Mouse (Mus musculus) neural tube, embryonic 13.5 days (tissue): ENCODE data around the gene Wdr31. TPM values are rescaled to one million over a fixed set of nuclear protein-coding genes. Genes with fewer than 3 reads are reported as not detected.
A peak's percentile ranks its signal among the peaks of the same experiment; 100 is the strongest.

Source experiments
- ATAC-seq: fragments of 200-750 bp; cut with Nextera tagmentation; 2 replicates; pipeline ENCODE4 v1.8.0; 2017; ENCODE audit warnings: low read depth, mild to moderate bottlenecking, moderate TSS enrichment, moderate library complexity
- H3K27ac ChIP-seq: fragments of 300-500 bp; sonication (generic); replicated peaks from 2 replicates; pipeline ENCODE4 v1.5.1; 2015; ENCODE audit warnings: moderate library complexity, mild to moderate bottlenecking, inconsistent platforms
- H3K27me3 ChIP-seq: fragments of 300-500 bp; sonication (generic); 2 replicates; pipeline ENCODE4 v1.6.1; 2015; ENCODE audit warnings: mild to moderate bottlenecking, inconsistent platforms
- H3K36me3 ChIP-seq: fragments of 300-500 bp; sonication (generic); 2 replicates; pipeline ENCODE4 v1.6.1; 2015; ENCODE audit warnings: mild to moderate bottlenecking, inconsistent platforms
- H3K4me1 ChIP-seq: fragments of 300-500 bp; sonication (generic); replicated peaks from 2 replicates; pipeline ENCODE4 v1.6.1; 2015; ENCODE audit warnings: inconsistent platforms
- H3K4me2 ChIP-seq: fragments of 300-500 bp; sonication (generic); 2 replicates; pipeline ENCODE4 v1.6.1; 2015; ENCODE audit warnings: inconsistent platforms, mild to moderate bottlenecking, moderate library complexity
- H3K4me3 ChIP-seq: fragments of 300-500 bp; sonication (generic); 2 replicates; pipeline ENCODE4 v1.5.1; 2015; ENCODE audit warnings: mild to moderate bottlenecking, inconsistent platforms
- H3K9ac ChIP-seq: fragments of 300-500 bp; sonication (generic); 2 replicates; pipeline ENCODE4 v1.6.1; 2015; ENCODE audit warnings: moderate library complexity, mild to moderate bottlenecking, inconsistent platforms
- H3K9me3 ChIP-seq: fragments of 300-500 bp; sonication (generic); 2 replicates; pipeline ENCODE4 v1.6.1; 2016; ENCODE audit warnings: inconsistent platforms
- WGBS: fragments of 180-500 bp; shearing (Covaris S2); methylation state at CpG from one replicate; pipeline ENCODE4 v1.1.7; 2015; 5-methylcytosine and 5-hydroxymethylcytosine counted together
- polyA plus RNA-seq: library from polyadenylated mRNA; unstranded; fragments of >200 nt; fragmentation: Nextera tagmentation; extraction: Ambion mirVana; gene quantifications from 2 replicates; pipeline ENCODE4 v1.2.1, GENCODE M21; 2015

Wdr31 gene
- polyA plus RNA-seq, 1 experiment from 2014 or later, result 6.8 TPM

GRCm38 (mm10) chr4:62475131-62475530, 4.4 kb upstream of the Wdr31 start:
- ATAC-seq, result no peak
- Histone ChIP-seq H3K4me1 (peaks cover 17% of the 10 kb centered on the region), H3K36me3 (no peaks in the 10 kb centered on the region), H3K27ac (no peak overlapping the region), H3K9me3 (no peaks in the 10 kb centered on the region), H3K4me2 (no peak overlapping the region), H3K4me3 (no peak overlapping the region), H3K27me3 (peaks cover 44% of the 10 kb centered on the region), H3K9ac (no peak overlapping the region)
- 79% methylated on average over 2 of the region's 2 CpGs for WGBS

DNA sequence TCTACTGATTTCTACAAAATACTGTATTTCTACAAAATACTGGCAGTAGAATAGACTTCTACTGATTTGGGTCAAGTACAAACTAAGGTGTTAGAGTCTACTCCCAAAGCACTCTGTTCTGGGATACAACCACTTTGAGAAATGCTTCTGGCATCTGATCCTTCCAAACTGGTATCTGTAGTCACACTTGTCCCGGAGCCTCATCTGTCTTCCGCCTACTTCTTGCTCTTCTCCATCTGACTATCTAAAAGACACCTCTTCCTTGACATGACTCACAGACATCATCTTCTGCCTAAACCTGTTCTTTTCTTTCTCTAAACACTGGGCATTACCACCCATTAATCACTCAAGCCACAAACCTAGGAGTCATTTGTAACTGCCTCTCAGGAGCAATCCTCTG, 1.4 kb upstream of the Wdr31 start:
- Histone ChIP-seq H3K27me3 (peaks cover 16% of the 10 kb centered on the region; the same call in 1 of the 2 replicates), H3K4me2 (no peak overlapping the region), H3K9ac (no peak overlapping the region), H3K4me1 (peaks cover 6% of the 10 kb centered on the region), H3K4me3 (no peak overlapping the region), H3K36me3 (no peaks in the 10 kb centered on the region), H3K27ac (no peak overlapping the region), H3K9me3 (no peaks in the 10 kb centered on the region)
- 92% methylated on average over 2 of the region's 2 CpGs for WGBS
- ATAC-seq, result no peak

DNA sequence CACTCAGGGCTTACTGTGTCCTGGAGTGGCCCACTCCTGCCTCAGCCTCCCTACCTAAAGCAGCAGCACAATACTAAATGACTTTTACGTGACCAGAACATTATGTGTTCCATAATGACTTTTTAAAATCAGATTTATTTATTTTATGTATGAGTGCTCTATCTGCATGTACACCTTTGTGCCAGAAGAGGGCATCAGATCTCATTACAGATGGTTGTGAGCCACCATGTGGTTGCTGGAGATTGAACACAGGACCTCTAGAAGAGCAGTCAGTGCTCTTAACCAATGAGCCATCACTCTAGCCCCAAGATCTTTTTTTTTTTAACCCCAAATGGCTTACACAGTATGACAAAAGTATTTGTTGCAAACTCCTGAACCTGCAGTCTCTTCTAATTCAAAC, 2.5 kb downstream of the Wdr31 start:
- Histone ChIP-seq H3K4me3 (no peak overlapping the region), H3K4me2 (no peak overlapping the region), H3K27me3 (no peaks in the 10 kb centered on the region), H3K4me1 (peaks cover 6% of the 10 kb centered on the region), H3K36me3 (no peaks in the 10 kb centered on the region), H3K9me3 (no peaks in the 10 kb centered on the region), H3K9ac (no peak overlapping the region), H3K27ac (no peak overlapping the region)
- no peak for ATAC-seq
- 94% methylated on average over 1 of the region's 1 CpGs for WGBS

DNA sequence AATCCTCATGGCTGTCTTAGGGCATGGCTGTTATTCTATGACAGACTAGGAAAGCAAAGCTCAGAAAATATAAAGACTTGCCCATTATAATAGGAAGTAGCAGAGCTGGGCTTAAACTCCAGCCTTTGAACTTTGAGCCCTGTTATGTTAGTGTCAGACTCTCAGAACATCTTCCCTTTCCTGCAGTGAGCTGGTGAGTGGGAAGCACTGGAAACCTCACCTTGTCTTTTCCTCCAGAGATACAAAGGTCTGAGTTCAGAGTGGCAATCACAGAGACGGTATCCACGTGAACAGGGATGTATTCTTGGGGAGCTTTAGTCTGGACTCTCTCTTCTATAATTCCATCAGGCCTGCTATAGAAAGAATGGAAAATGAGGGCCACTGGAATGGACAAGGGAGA, 7.6 kb downstream of the Wdr31 start:
- no peak overlapping the region for H3K9ac ChIP-seq
- 85% methylated on average over 2 of the region's 2 CpGs for WGBS
- no peak overlapping the region for H3K4me2 ChIP-seq
- 0 out of 2 replicates have a peak, but pooled peaks cover 7% of the 10 kb centered on the region for H3K4me1 ChIP-seq
- no peak for ATAC-seq
- H3K4me3 ChIP-seq, result no peak overlapping the region
- H3K36me3 ChIP-seq, result peaks cover 9% of the 10 kb centered on the region
- H3K27me3 ChIP-seq, result no peaks in the 10 kb centered on the region
- no peak overlapping the region for H3K27ac ChIP-seq
- no peaks in the 10 kb centered on the region for H3K9me3 ChIP-seq

DNA sequence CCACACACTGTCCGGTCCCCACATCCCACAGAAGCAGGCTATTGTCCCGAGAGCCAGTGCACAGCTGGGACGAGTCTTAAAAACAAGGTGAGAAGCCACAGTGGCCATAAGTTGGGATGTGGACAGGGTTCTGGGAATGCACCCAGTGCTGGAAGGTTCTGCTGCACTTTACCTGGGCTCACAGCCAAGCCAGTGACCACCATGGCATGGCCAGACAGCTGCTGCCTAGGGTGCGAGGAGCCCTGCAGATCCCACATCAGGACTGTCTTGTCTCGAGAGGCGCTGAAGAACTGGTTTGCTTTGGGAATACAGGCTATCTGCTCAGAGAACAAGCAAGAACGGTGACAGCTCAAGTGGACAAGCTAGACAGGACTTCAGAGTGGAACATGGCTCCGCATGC, 10.3 kb downstream of the Wdr31 start:
- Histone ChIP-seq H3K27ac (no peak overlapping the region), H3K9ac (no peak overlapping the region), H3K27me3 (no peaks in the 10 kb centered on the region), H3K9me3 (no peaks in the 10 kb centered on the region), H3K4me1 (0 out of 2 replicates have a peak, but pooled peaks cover 7% of the 10 kb centered on the region), H3K4me2 (no peak overlapping the region), H3K4me3 (no peak overlapping the region), H3K36me3 (peaks cover 9% of the 10 kb centered on the region)
- 91% methylated on average over 8 of the region's 8 CpGs for WGBS
- ATAC-seq, result no peak

- no peak overlapping the region for H3K4me2 ChIP-seq
- ATAC-seq, result no peak
- H3K4me3 ChIP-seq, result no peak overlapping the region
- 0 out of 2 replicates have a peak, but pooled peaks cover 7% of the 10 kb centered on the region for H3K4me1 ChIP-seq
- H3K9me3 ChIP-seq, result no peaks in the 10 kb centered on the region
- peaks cover 9% of the 10 kb centered on the region for H3K36me3 ChIP-seq
- H3K27me3 ChIP-seq, result no peaks in the 10 kb centered on the region
- no peak overlapping the region for H3K9ac ChIP-seq
- 80% methylated on average over 3 of the region's 3 CpGs for WGBS
- H3K27ac ChIP-seq, result no peak overlapping the region
These were observed 11.6 kb downstream of the Wdr31 start for GRCm38 (mm10) chr4:62459081-62459480.

- Histone ChIP-seq H3K9me3 (no peaks in the 10 kb centered on the region), H3K27ac (no peak overlapping the region), H3K36me3 (no peaks in the 10 kb centered on the region), H3K27me3 (no peaks in the 10 kb centered on the region), H3K4me3 (no peak overlapping the region), H3K9ac (no peak overlapping the region), H3K4me1 (0 out of 2 replicates have a peak, but pooled peaks cover 7% of the 10 kb centered on the region), H3K4me2 (no peak overlapping the region)
- ATAC-seq, result peak; percentile 47; the same call in 1 of the 2 replicates
- 61% methylated on average over 5 of the region's 5 CpGs for WGBS
These were observed 15.7 kb downstream of the Wdr31 start for GRCm38 (mm10) chr4:62454995-62455394.

DNA sequence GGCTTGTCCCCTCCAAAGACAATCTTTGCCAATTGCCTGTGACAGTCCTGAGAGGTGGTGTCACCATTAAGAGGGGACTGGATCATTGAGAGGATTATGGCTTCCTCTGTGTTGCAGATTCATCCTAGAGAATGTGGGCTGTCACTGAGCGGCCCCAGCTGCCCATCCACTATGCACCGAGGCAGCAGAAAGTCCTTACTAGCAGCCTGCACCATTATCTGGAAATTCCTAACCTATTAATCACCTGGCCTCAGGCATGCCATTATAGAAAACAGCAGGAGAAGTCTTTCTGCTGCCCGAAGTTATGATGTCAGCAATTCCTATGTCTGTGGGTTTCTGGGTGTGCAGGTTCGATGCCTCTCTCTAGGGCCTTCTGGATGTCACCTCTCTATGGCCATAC, 29.7 kb downstream of the Wdr31 start:
- H3K27me3 ChIP-seq, result no peaks in the 10 kb centered on the region
- no peaks in the 10 kb centered on the region for H3K36me3 ChIP-seq
- no peak overlapping the region for H3K9ac ChIP-seq
- H3K9me3 ChIP-seq, result no peaks in the 10 kb centered on the region
- H3K27ac ChIP-seq, result no peak overlapping the region
- no peaks in the 10 kb centered on the region for H3K4me1 ChIP-seq
- no peak for ATAC-seq
- WGBS, result 80% methylated on average over 4 of the region's 4 CpGs
- H3K4me3 ChIP-seq, result no peak overlapping the region
- no peak overlapping the region for H3K4me2 ChIP-seq

DNA sequence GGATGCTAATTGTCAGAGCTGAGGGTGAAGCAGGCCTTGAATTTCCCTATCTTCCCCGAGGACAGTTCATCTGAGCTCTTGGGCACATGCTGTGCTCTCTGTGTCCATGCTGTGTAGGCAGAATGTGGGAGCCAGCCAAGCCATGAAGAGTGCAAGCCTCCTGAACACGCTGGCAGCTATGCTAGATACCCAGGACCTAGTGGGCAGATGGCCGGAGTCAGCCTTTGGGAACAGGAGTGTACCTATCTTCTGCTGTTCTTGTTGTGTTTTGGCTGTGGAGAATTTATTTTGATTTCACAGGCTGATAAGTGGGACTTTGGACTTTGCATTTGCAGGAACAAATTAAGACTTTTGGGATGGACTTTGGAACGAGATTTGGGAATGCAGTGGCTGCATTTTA, 30.2 kb downstream of the Wdr31 start:
- H3K27me3 ChIP-seq, result no peaks in the 10 kb centered on the region
- ATAC-seq, result no peak
- no peaks in the 10 kb centered on the region for H3K9me3 ChIP-seq
- no peak overlapping the region for H3K9ac ChIP-seq
- WGBS, result 79% methylated on average over 4 of the region's 4 CpGs
- no peak overlapping the region for H3K27ac ChIP-seq
- no peaks in the 10 kb centered on the region for H3K36me3 ChIP-seq
- H3K4me1 ChIP-seq, result no peaks in the 10 kb centered on the region
- H3K4me2 ChIP-seq, result no peak overlapping the region
- H3K4me3 ChIP-seq, result no peak overlapping the region

DNA sequence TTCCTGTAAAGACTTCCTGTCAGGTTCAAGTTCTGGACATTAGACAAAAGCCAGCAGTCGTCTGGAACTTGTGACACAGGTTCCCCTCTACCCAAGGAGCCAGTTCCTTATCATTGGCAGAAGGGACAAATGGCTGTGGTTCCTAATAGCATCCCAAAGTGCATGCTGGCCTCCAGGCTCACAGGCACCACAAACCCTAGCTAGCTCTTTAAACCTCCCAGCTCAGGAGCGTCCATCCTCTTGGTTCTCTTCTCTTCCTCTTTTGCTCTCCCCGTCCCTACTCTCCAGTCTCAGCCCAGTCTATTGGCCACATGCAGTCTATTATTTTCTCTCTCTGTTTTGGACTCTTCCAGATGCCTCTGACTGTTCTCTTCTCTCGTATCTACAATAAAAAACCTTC, 30.9 kb downstream of the Wdr31 start:
- H3K4me3 ChIP-seq, result no peak overlapping the region
- H3K9me3 ChIP-seq, result no peaks in the 10 kb centered on the region
- 71% methylated on average over 4 of the region's 4 CpGs for WGBS
- no peak for ATAC-seq
- H3K27ac ChIP-seq, result no peak overlapping the region
- H3K4me1 ChIP-seq, result no peaks in the 10 kb centered on the region
- H3K9ac ChIP-seq, result no peak overlapping the region
- no peaks in the 10 kb centered on the region for H3K36me3 ChIP-seq
- H3K27me3 ChIP-seq, result no peaks in the 10 kb centered on the region
- no peak overlapping the region for H3K4me2 ChIP-seq

- no peaks in the 10 kb centered on the region for H3K36me3 ChIP-seq
- no peak overlapping the region for H3K4me2 ChIP-seq
- H3K9me3 ChIP-seq, result no peaks in the 10 kb centered on the region
- no peak overlapping the region for H3K4me3 ChIP-seq
- 91% methylated on average over 7 of the region's 7 CpGs for WGBS
- H3K4me1 ChIP-seq, result no peaks in the 10 kb centered on the region
- no peak overlapping the region for H3K9ac ChIP-seq
- H3K27ac ChIP-seq, result no peak overlapping the region
- ATAC-seq, result no peak
- no peaks in the 10 kb centered on the region for H3K27me3 ChIP-seq
These were observed 32.8 kb downstream of the Wdr31 start for GRCm38 (mm10) chr4:62437871-62438270.

- Histone ChIP-seq H3K9ac (no peak overlapping the region), H3K4me1 (no peaks in the 10 kb centered on the region), H3K36me3 (no peaks in the 10 kb centered on the region), H3K27ac (no peak overlapping the region), H3K4me3 (no peak overlapping the region), H3K4me2 (no peak overlapping the region), H3K9me3 (no peaks in the 10 kb centered on the region), H3K27me3 (no peaks in the 10 kb centered on the region)
- 92% methylated on average over 3 of the region's 3 CpGs for WGBS
- no peak for ATAC-seq
These were observed 33.4 kb downstream of the Wdr31 start for GRCm38 (mm10) chr4:62437256-62437778.

DNA sequence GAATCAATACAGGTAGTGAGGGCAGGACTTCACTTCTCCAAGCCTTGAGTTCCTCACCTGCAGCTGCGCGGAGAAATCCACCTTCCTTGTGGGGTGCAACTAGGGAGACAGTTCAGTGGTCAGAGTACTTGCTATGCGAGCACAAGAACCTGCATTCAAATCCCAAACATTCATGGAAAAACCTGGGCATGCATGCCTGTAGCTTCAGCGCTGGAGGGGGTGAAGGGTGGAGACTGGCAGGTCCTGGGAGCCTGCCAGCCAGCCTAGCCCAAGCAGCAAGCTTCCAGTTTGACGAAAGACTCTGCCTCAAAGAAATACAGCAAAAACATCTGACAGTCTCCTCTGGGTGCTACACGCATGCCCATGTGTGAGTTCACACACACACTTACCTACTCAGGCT, 35.6 kb downstream of the Wdr31 start, which contains the start of gene Rnf183:
Gene Rnf183 (minus strand): TSS at position 172 of the 400 bp plus-strand sequence.
- Histone ChIP-seq H3K4me3 (no peak within 1 kb of the TSS), H3K4me2 (no peak within 1 kb of the TSS), H3K36me3 (no peaks in the 10 kb centered on the region), H3K4me1 (no peaks in the 10 kb centered on the region), H3K27me3 (no peaks in the 10 kb centered on the region), H3K27ac (no peak within 1 kb of the TSS), H3K9ac (no peak within 1 kb of the TSS), H3K9me3 (no peaks in the 10 kb centered on the region)
- WGBS, result 87% methylated on average over 6 of the region's 6 CpGs
- ATAC-seq, result no peak
